Mouse (Mus musculus) erythroblast, adult 5-6 weeks (primary cell): ENCODE measurements around the gene Spic. TPM values are rescaled to one million over a fixed set of nuclear protein-coding genes. Genes with fewer than 3 reads are reported as not detected.

Experiments
- ATAC-seq: replicated peaks from 2 replicates; pipeline ENCODE4 v1.8.0; 2016; ENCODE audit warnings: moderate number of reproducible peaks, mild to moderate bottlenecking, moderate TSS enrichment, inconsistent platforms; ENCODE audit not compliant: poor library complexity, low FRiP score, severe bottlenecking
- total RNA-seq, 2 experiments: library from RNA; stranded (forward) in 1 of 2; stranded (reverse) in 1 of 2; fragments of 150-400 nt in 1 of 2; fragments of 200-764, 138-1000 nt in 1 of 2; gene quantifications; 2 replicates each; pipeline versions ENCODE4 v1.2.3 to v1.2.4; 2015 to 2017; ENCODE audit warnings: low replicate concordance in 2 of 2

Spic gene
- 4.6 and 10.4 TPM in 2 replicates for total RNA-seq (2015; ENCODE audit: low replicate concordance)
- 5.3 and 15.9 TPM in 2 replicates for total RNA-seq (2017; ENCODE audit: low replicate concordance)

GRCm38 (mm10) chr10:88684925-88685324 lies at the start of gene Spic:
Spic (minus strand) TSS chr10:88685015.
- no peak for ATAC-seq

GRCm38 (mm10) chr10:88732309-88732622 lies 47.5 kb upstream of the Spic start:
- ATAC-seq: 0 out of 2 replicates have a peak, but pooled peaks have one; percentile 40

- ATAC-seq: peak; percentile 49
Measured at GRCm38 (mm10) chr10:88731496-88732308, 46.9 kb upstream of the Spic start.

- peak; percentile 89 for ATAC-seq
Measured at GRCm38 (mm10) chr10:88730571-88731495, 46.0 kb upstream of the Spic start, which contains the start of gene Arl1. Arl1 (plus strand) TSS chr10:88730858.

- no peak for ATAC-seq
Measured at GRCm38 (mm10) chr10:88728166-88728565, 43.4 kb upstream of the Spic start.

GRCm38 (mm10) chr10:88727128-88727527 lies 42.3 kb upstream of the Spic start:
- ATAC-seq: no peak

GRCm38 (mm10) chr10:88725343-88725742 lies 40.5 kb upstream of the Spic start:
- ATAC-seq: no peak

- no peak for ATAC-seq
Measured at GRCm38 (mm10) chr10:88719618-88720017, 34.8 kb upstream of the Spic start.

- no peak for ATAC-seq
Measured at GRCm38 (mm10) chr10:88717756-88718025, 32.9 kb upstream of the Spic start.

GRCm38 (mm10) chr10:88716986-88717755 lies 32.4 kb upstream of the Spic start:
- no peak for ATAC-seq

- no peak for ATAC-seq
Measured at GRCm38 (mm10) chr10:88715621-88716020, 30.8 kb upstream of the Spic start.

- no peak for ATAC-seq
Measured at GRCm38 (mm10) chr10:88714744-88715143, 29.9 kb upstream of the Spic start.

GRCm38 (mm10) chr10:88712359-88712758 lies 27.5 kb upstream of the Spic start:
- no peak for ATAC-seq

GRCm38 (mm10) chr10:88708671-88709523 lies 24.1 kb upstream of the Spic start:
- no peak for ATAC-seq

- no peak for ATAC-seq
Measured at GRCm38 (mm10) chr10:88700938-88701337, 16.1 kb upstream of the Spic start.

- no peak for ATAC-seq
Measured at GRCm38 (mm10) chr10:88682904-88683563, 1.8 kb downstream of the Spic start.

- no peak for ATAC-seq
Measured at GRCm38 (mm10) chr10:88672825-88673224, 12.0 kb downstream of the Spic start.

GRCm38 (mm10) chr10:88672123-88672522 lies 12.7 kb downstream of the Spic start:
- no peak for ATAC-seq

GRCm38 (mm10) chr10:88669719-88670118 lies 15.1 kb downstream of the Spic start:
- no peak for ATAC-seq
